Mouse (Mus musculus) heart, adult 9 months (tissue): Measurements from ENCODE around the gene St3gal6.

Experiments used
- DNase-seq, 2 experiments: peaks; one replicate each; pipeline ENCODE4 v3.0.0; 2022; ENCODE audit warnings: low spot score in 2 of 2

The St3gal6 gene

GRCm38 (mm10) chr16:58421696-58422354 is 102.2 kb downstream of the St3gal6 start:
- DNase-seq, result peak; percentile 37 to 49
